Comparison of ENCODE assay signal across 8 mouse cellular contexts in genomic region chr2:130178706-130179506, GRCm38 (mm10). TPM values are rescaled to one million over a fixed set of nuclear protein-coding genes. Genes with fewer than 3 reads are reported as not detected.
DNase-seq lines count a peak whose midpoint lies in the region; ATAC-seq lines count a peak whose summit lies in the region.

Snrpb (minus strand) TSS chr2:130179403.

- peaks cover 17% of the 10 kb centered on the region for H3K4me1 ChIP-seq in hindbrain, embryonic 12.5 days

- H3K36me3 ChIP-seq in hindbrain, embryonic 12.5 days: peaks cover 25% of the 10 kb centered on the region

- H3K4me3 ChIP-seq in hindbrain, embryonic 12.5 days: peak within 1 kb of the TSS; percentile 97

- no peaks in the 10 kb centered on the region for H3K9me3 ChIP-seq in hindbrain, embryonic 12.5 days (replicated peaks)

- peak; percentile 89 for DNase-seq in Muller cell, postnatal 12 days (ENCODE audit: inconsistent ontology term)
- DNase-seq in cerebellum, adult 9-11 months: peak; percentile 89
- peak; percentile 81 to 87 for DNase-seq in frontal cortex, postnatal 10 days (ENCODE audit: low spot score in 2 of 2)
- DNase-seq in layer of hippocampus, postnatal 14 days (ENCODE audit: low spot score in 2 of 2): peak; percentile 92 to 93
- peak; percentile 92 for DNase-seq in lung, postnatal 14 days
- peak; percentile 82 for DNase-seq in retina, adult 2 months (ENCODE audit: low read depth, low spot score)
- DNase-seq in thymus, postnatal 36 days: peak; percentile 79 to 80

- ATAC-seq in hindbrain, embryonic 12.5 days (ENCODE audit: low FRiP score): peak; percentile 93

- under 1% methylated on average over 80 of the region's 81 CpGs for WGBS in hindbrain, embryonic 12.5 days

- no peaks in the 10 kb centered on the region for H3K27me3 ChIP-seq in hindbrain, embryonic 12.5 days

- peak within 1 kb of the TSS; percentile 97 for H3K27ac ChIP-seq in hindbrain, embryonic 12.5 days

- peak within 1 kb of the TSS; percentile 99 for H3K9ac ChIP-seq in hindbrain, embryonic 12.5 days

- H3K4me2 ChIP-seq in hindbrain, embryonic 12.5 days (replicated peaks): peak within 1 kb of the TSS; percentile 84

RNA-seq across cellular contexts. Expression of gene Snrpb, which starts in this region (rescaled TPM):
- polyA plus RNA-seq in hindbrain, embryonic 12.5 days (2016; fragmentation: Nextera tagmentation; extraction: Ambion mirVana): 440 and 489 TPM in 2 replicates
- total RNA-seq in layer of hippocampus, postnatal 14 days (2021): 100 to 1,000 TPM; 102 TPM

Comparison
In these comparisons a context has a peak if more than half of its experiments do, and no peak if none do; other contexts are left out.
1. Peak in every context shown above with its lines: DNase-seq, ATAC-seq, H3K4me3 ChIP-seq and H3K27ac ChIP-seq.